Mouse (Mus musculus) urinary bladder, postnatal 25 days (tissue): ENCODE measurements around the gene Rab3c.
A peak's percentile ranks its signal among the peaks of the same experiment; 100 is the strongest.

Experiments used
- DNase-seq: peaks from one replicate; pipeline ENCODE4 v3.0.0; 2022; ENCODE audit warnings: low spot score

Rab3c gene

DNA sequence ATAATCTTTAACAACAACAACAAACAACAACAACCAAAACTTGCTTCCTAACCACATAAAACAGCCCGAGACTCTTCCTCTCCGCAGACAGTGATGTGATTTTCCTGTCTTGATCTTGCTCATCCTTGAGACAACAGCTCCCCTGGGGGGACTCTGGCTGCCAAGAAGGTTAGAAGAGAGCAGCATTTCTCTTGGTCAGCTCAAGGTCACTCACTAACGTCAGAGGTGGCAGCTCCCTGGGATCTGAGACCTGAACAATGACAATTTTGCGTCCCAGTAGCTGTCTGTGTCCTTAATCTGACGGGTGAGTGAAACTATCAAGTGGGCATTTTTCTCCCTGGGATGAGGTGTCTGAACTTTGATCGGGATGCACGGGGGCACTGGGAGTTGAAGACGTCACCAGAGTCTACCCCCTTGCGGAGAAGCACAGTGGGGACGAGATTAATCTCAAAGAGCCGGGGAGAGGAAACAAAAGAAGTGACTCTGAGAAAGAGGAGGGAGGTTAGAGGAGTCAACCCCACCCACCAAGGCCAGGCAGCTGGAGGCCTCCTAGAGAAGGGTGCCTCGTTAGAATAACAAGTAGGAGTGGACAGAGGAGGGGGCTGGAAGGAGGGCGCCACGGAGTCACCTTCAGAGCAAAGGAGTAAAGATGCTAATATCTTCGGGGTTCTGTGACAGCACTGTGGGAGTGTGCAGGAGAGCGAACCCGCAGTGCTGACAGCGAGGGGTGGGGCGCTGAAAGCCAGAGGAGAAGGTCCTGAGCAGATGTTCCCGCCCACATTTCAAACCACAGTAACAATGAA, 261.7 kb downstream of the Rab3c start:
- DNase-seq: no peak

DNA sequence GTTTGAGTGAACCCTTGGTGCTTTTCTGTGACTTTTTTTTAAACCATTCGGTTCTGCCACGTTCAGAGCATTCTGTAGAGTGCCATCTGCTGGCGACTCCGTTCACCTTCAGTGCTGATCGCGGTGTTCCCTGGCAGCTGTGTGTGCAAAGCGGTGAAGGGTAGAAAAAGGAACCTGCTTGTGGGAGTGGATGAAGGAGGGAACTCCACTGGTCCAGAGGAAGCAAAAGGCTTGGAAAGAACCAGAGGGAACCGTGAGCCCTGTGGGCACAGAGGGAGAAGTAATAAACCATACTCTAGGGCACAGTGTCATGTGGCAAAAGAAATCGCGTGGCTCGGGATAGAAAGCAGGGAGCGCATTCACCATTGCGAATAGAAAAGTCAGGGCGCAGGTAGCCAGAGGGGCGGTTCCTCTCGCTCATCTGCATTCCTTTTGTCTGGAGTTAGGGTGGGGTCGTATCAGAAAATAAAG, 262.3 kb downstream of the Rab3c start:
- peak; percentile 68 for DNase-seq

DNA sequence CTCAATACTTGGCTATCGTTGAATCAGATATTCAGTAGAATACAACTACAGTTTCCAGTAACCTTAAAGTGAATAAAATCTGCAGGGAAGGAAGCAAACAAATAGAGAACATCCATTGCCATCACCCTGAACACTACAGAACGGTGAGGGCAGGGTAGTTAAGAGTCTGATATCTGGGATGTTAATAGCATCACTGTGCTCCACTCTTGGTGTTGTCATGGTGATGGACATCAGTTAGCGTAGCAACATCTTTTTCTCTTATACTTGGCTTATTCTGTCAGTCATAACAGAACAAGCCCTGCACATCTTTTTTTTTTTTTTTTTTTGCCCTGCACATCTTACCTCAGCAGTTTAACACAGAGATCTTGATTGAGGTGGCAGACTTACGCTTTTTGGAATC, 268.8 kb downstream of the Rab3c start:
- no peak for DNase-seq

DNA sequence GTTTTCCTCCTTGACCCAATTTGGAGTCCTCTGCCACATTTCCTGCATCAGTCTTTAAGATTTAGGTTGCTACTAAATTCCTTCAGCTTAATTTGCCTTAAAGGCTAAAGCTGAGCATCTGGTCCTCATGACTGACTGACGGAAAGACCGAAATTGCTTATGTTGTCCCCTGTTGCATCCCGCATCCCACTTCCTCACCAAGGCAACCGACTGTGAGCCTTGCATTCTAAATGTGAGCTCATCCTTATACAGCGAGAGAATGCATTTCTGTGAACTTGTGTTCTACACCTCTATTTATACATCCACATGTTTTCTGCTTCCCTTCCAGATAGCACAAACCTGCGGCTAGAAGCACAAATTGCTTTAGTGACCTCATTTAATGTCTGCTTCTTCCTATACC, 269.9 kb downstream of the Rab3c start:
- DNase-seq: no peak

DNA sequence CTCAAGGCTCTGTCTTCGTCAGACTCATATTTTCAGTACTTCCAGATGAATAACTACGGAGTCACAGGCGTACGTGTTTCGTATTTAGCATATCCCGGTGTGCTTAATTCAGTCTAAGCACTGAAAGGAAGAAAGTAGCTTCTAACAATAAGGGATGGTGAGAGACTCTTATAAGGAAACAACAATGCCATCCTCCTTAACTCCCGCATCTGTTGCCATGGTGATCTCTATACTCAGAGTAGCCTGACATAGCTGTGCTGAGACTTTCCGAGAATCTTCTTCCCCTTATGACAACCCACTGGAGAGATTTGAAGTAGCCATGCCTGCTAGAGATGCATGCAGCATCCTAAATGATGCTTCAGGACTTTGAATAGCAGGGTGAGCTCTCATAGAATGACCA, 272.3 kb downstream of the Rab3c start:
- DNase-seq: no peak

GRCm38 (mm10) chr13:110006106-110006781, 274.6 kb downstream of the Rab3c start:
- DNase-seq: no peak
